Mouse (Mus musculus): ENCODE measurements at regions not wholly inside any gene's neighbourhood (a gene's known extent, or its start where the extent isn't known, plus 50 kb on each side); places are given as distances from the start of the nearest gene placed in this dataset.
"Not testable (repeated sequence)": the region's sequence is repeated elsewhere in the genome, so short reads cannot be mapped to it uniquely, and the experiment has no call there.

- H3K4me2 ChIP-seq (ENCODE audit: low read length), result no peak overlapping the region
- ATAC-seq (no peak), DNase-seq (ENCODE audit: low spot score) (no peak)
- WGBS, result 90% methylated on average over 5 of the region's 5 CpGs
- no peak overlapping the region for H3K4me3 ChIP-seq (ENCODE audit: low read depth, low read length)
- H3K27me3 ChIP-seq (replicated peaks; ENCODE audit: control insufficient read depth, insufficient read depth, low read length), result no peaks in the 10 kb centered on the region
- H3K27ac ChIP-seq (ENCODE audit: low read depth, low read length), result no peak overlapping the region
- H3K9ac ChIP-seq (ENCODE audit: low read length), result no peak overlapping the region
- no peaks in the 10 kb centered on the region for H3K36me3 ChIP-seq (ENCODE audit: control insufficient read depth, insufficient read depth, low read length)
- H3K4me1 ChIP-seq (ENCODE audit: control insufficient read depth, insufficient read depth, low read length), result no peaks in the 10 kb centered on the region
- H3K9me3 ChIP-seq (replicated peaks; ENCODE audit: control insufficient read depth, low read length), result no peaks in the 10 kb centered on the region
These were observed 125.3 kb downstream of the Gipc2 start for GRCm38 (mm10) chr3:152040751-152041150.

- not testable (repeated sequence) for H3K36me3 ChIP-seq (ENCODE audit: control insufficient read depth, insufficient read depth, low read length); ATAC-seq; H3K4me3 ChIP-seq (ENCODE audit: low read depth, low read length); H3K27me3 ChIP-seq (replicated peaks; ENCODE audit: control insufficient read depth, insufficient read depth, low read length); H3K27ac ChIP-seq (ENCODE audit: low read depth, low read length); H3K9ac ChIP-seq (ENCODE audit: low read length); DNase-seq (ENCODE audit: low spot score); H3K9me3 ChIP-seq (replicated peaks; ENCODE audit: control insufficient read depth, low read length); H3K4me2 ChIP-seq (ENCODE audit: low read length); H3K4me1 ChIP-seq (ENCODE audit: control insufficient read depth, insufficient read depth, low read length)
- 93% methylated on average over 5 of the region's 5 CpGs for WGBS
These were observed 129.2 kb downstream of the Gipc2 start for GRCm38 (mm10) chr3:152036819-152037218.

GRCm38 (mm10) chr3:152035416-152035815 is 130.6 kb downstream of the Gipc2 start:
- Histone ChIP-seq H3K27ac (ENCODE audit: low read depth, low read length) (no peak overlapping the region), H3K4me1 (ENCODE audit: control insufficient read depth, insufficient read depth, low read length) (no peaks in the 10 kb centered on the region), H3K9ac (ENCODE audit: low read length) (no peak overlapping the region), H3K27me3 (replicated peaks; ENCODE audit: control insufficient read depth, insufficient read depth, low read length) (no peaks in the 10 kb centered on the region), H3K36me3 (ENCODE audit: control insufficient read depth, insufficient read depth, low read length) (no peaks in the 10 kb centered on the region), H3K4me2 (ENCODE audit: low read length) (no peak overlapping the region), H3K9me3 (replicated peaks; ENCODE audit: control insufficient read depth, low read length) (no peaks in the 10 kb centered on the region), H3K4me3 (ENCODE audit: low read depth, low read length) (no peak overlapping the region)
- 74% methylated on average over 5 of the region's 5 CpGs for WGBS
- DNase-seq (ENCODE audit: low spot score), result no peak
- ATAC-seq, result no peak

- no peaks in the 10 kb centered on the region for H3K9me3 ChIP-seq (replicated peaks; ENCODE audit: control insufficient read depth, low read length)
- ATAC-seq (no peak), DNase-seq (ENCODE audit: low spot score) (no peak)
- no peaks in the 10 kb centered on the region for H3K4me1 ChIP-seq (ENCODE audit: control insufficient read depth, insufficient read depth, low read length)
- WGBS, result 85% methylated on average over 10 of the region's 10 CpGs
- H3K4me3 ChIP-seq (ENCODE audit: low read depth, low read length), result no peak overlapping the region
- H3K36me3 ChIP-seq (ENCODE audit: control insufficient read depth, insufficient read depth, low read length), result no peaks in the 10 kb centered on the region
- H3K27ac ChIP-seq (ENCODE audit: low read depth, low read length), result no peak overlapping the region
- no peak overlapping the region for H3K4me2 ChIP-seq (ENCODE audit: low read length)
- no peaks in the 10 kb centered on the region for H3K27me3 ChIP-seq (replicated peaks; ENCODE audit: control insufficient read depth, insufficient read depth, low read length)
- no peak overlapping the region for H3K9ac ChIP-seq (ENCODE audit: low read length)
These were observed 131.3 kb downstream of the Gipc2 start for GRCm38 (mm10) chr3:152034686-152035085.

GRCm38 (mm10) chr3:152034221-152034620 is 131.8 kb downstream of the Gipc2 start:
- H3K9ac ChIP-seq (ENCODE audit: low read length), result no peak overlapping the region
- no peaks in the 10 kb centered on the region for H3K9me3 ChIP-seq (replicated peaks; ENCODE audit: control insufficient read depth, low read length)
- no peak overlapping the region for H3K4me3 ChIP-seq (ENCODE audit: low read depth, low read length)
- no peaks in the 10 kb centered on the region for H3K27me3 ChIP-seq (replicated peaks; ENCODE audit: control insufficient read depth, insufficient read depth, low read length)
- DNase-seq (ENCODE audit: low spot score) (no peak), ATAC-seq (no peak)
- H3K4me1 ChIP-seq (ENCODE audit: control insufficient read depth, insufficient read depth, low read length), result no peaks in the 10 kb centered on the region
- 74% methylated on average over 2 of the region's 2 CpGs for WGBS
- no peak overlapping the region for H3K4me2 ChIP-seq (ENCODE audit: low read length)
- no peaks in the 10 kb centered on the region for H3K36me3 ChIP-seq (ENCODE audit: control insufficient read depth, insufficient read depth, low read length)
- no peak overlapping the region for H3K27ac ChIP-seq (ENCODE audit: low read depth, low read length)

- no peaks in the 10 kb centered on the region for H3K9me3 ChIP-seq (replicated peaks; ENCODE audit: control insufficient read depth, low read length)
- H3K4me1 ChIP-seq (ENCODE audit: control insufficient read depth, insufficient read depth, low read length), result no peaks in the 10 kb centered on the region
- no peaks in the 10 kb centered on the region for H3K27me3 ChIP-seq (replicated peaks; ENCODE audit: control insufficient read depth, insufficient read depth, low read length)
- DNase-seq (ENCODE audit: low spot score) (no peak), ATAC-seq (no peak)
- no peak overlapping the region for H3K4me2 ChIP-seq (ENCODE audit: low read length)
- H3K9ac ChIP-seq (ENCODE audit: low read length), result no peak overlapping the region
- no peak overlapping the region for H3K4me3 ChIP-seq (ENCODE audit: low read depth, low read length)
- no peaks in the 10 kb centered on the region for H3K36me3 ChIP-seq (ENCODE audit: control insufficient read depth, insufficient read depth, low read length)
- 72% methylated on average over 3 of the region's 3 CpGs for WGBS
- no peak overlapping the region for H3K27ac ChIP-seq (ENCODE audit: low read depth, low read length)
These were observed 133.2 kb downstream of the Gipc2 start for GRCm38 (mm10) chr3:152032663-152033318.

- Histone ChIP-seq H3K36me3 (ENCODE audit: control insufficient read depth, insufficient read depth, low read length) (no peaks in the 10 kb centered on the region), H3K27ac (ENCODE audit: low read depth, low read length) (no peak overlapping the region), H3K27me3 (replicated peaks; ENCODE audit: control insufficient read depth, insufficient read depth, low read length) (no peaks in the 10 kb centered on the region), H3K4me2 (ENCODE audit: low read length) (no peak overlapping the region), H3K4me1 (ENCODE audit: control insufficient read depth, insufficient read depth, low read length) (no peaks in the 10 kb centered on the region), H3K4me3 (ENCODE audit: low read depth, low read length) (no peak overlapping the region), H3K9ac (ENCODE audit: low read length) (no peak overlapping the region), H3K9me3 (replicated peaks; ENCODE audit: control insufficient read depth, low read length) (no peaks in the 10 kb centered on the region)
- DNase-seq (ENCODE audit: low spot score) (no peak), ATAC-seq (no peak)
- 73% methylated on average over 1 of the region's 1 CpGs for WGBS
These were observed 137.3 kb downstream of the Gipc2 start for GRCm38 (mm10) chr3:152028695-152029094.

DNA sequence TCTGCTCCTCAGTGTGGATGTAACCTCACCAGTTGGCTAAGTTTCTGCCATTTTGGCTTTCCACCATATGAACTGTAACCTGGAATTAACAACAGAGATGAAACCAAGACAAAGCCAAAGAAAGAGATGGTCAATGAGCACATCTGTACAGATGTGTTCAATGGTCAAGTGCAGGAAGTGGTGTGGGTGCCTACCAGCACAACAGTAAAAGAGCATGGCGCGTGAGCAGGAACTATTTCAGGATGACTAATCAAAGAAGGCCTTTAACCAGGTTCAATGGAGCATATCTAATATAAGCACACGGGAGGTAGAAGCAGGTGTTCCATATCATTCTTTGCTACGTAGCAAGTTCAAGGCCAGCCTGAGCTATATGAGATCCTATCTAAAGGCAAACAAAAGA is 140.0 kb downstream of the Gipc2 start:
- H3K27ac ChIP-seq (ENCODE audit: low read depth, low read length), result no peak overlapping the region
- H3K9me3 ChIP-seq (replicated peaks; ENCODE audit: control insufficient read depth, low read length), result no peaks in the 10 kb centered on the region
- ATAC-seq, result no peak
- H3K4me1 ChIP-seq (ENCODE audit: control insufficient read depth, insufficient read depth, low read length), result no peaks in the 10 kb centered on the region
- 85% methylated on average over 4 of the region's 4 CpGs for WGBS
- no peak overlapping the region for H3K4me2 ChIP-seq (ENCODE audit: low read length)
- DNase-seq (ENCODE audit: low spot score), result no peak
- H3K36me3 ChIP-seq (ENCODE audit: control insufficient read depth, insufficient read depth, low read length), result no peaks in the 10 kb centered on the region
- H3K27me3 ChIP-seq (replicated peaks; ENCODE audit: control insufficient read depth, insufficient read depth, low read length), result no peaks in the 10 kb centered on the region
- H3K4me3 ChIP-seq (ENCODE audit: low read depth, low read length), result no peak overlapping the region
- H3K9ac ChIP-seq (ENCODE audit: low read length), result no peak overlapping the region

DNA sequence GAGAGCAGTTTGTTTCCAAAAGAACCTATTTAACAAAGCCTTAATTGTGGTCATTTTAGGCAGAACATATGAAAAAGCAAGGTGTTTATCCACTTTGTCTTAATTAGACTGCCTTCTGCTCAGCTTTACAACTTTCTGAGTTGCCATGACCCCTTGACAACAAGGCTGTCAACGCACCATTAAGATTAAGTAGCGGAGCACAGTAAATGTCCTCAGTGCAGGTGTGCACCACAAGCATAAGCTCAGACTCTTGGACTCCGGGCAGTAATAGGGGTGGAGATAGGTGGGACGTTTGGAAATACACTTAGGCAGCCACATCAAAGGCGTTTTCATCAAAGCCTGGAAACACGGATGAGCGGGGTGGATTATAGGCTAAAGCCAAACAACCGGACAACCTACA is 140.9 kb downstream of the Gipc2 start:
- no peak overlapping the region for H3K4me2 ChIP-seq (ENCODE audit: low read length)
- ATAC-seq (no peak), DNase-seq (ENCODE audit: low spot score) (no peak)
- no peak overlapping the region for H3K27ac ChIP-seq (ENCODE audit: low read depth, low read length)
- H3K9ac ChIP-seq (ENCODE audit: low read length), result no peak overlapping the region
- no peak overlapping the region for H3K4me3 ChIP-seq (ENCODE audit: low read depth, low read length)
- 85% methylated on average over 8 of the region's 8 CpGs for WGBS
- H3K4me1 ChIP-seq (ENCODE audit: control insufficient read depth, insufficient read depth, low read length), result no peaks in the 10 kb centered on the region
- no peaks in the 10 kb centered on the region for H3K36me3 ChIP-seq (ENCODE audit: control insufficient read depth, insufficient read depth, low read length)
- no peaks in the 10 kb centered on the region for H3K9me3 ChIP-seq (replicated peaks; ENCODE audit: control insufficient read depth, low read length)
- H3K27me3 ChIP-seq (replicated peaks; ENCODE audit: control insufficient read depth, insufficient read depth, low read length), result no peaks in the 10 kb centered on the region
